Mouse (Mus musculus) left cerebral cortex, postnatal 25 days (tissue): ENCODE measurements around the gene Tle1. TPM values are rescaled to one million over a fixed set of nuclear protein-coding genes. Genes with fewer than 3 reads are reported as not detected.

Experiments
- DNase-seq, 2 experiments: peaks; one replicate each; pipeline ENCODE4 v3.0.0; 2022; ENCODE audit warnings: low spot score in 2 of 2, mixed read lengths in 1 of 2
- intact Hi-C: fragments of 180-260 bp; cut with DNase I; formaldehyde crosslinking; loops from one replicate; pipeline ENCODE4 v1.15.1; 2025
- total RNA-seq, 2 experiments: library from RNA; stranded (reverse); gene quantifications; 2 replicates each; pipeline ENCODE4 v1.2.3; 2021

Gene Tle1
- 10 to 100 TPM; 38.6 to 53.1 TPM for total RNA-seq

- intact Hi-C loops: loop anchor here (2.0 to 5.0 kb wide), 4 partner anchors 184 to 842 kb away; no protein-coding TSS in a partner anchor
- DNase-seq: peak; percentile 100
These were observed at the start of gene Tle1 for GRCm38 (mm10) chr4:72200559-72201409. Gene Tle1 (minus strand): TSS chr4:72200919.

- peak in 1 of 2 experiments; percentile 2 for DNase-seq
- intact Hi-C loops: no loop called here
These were observed 33.0 kb upstream of the Tle1 start for GRCm38 (mm10) chr4:72233584-72234219.

- intact Hi-C loops: no loop called here
- DNase-seq: no peak
These were observed 31.5 kb upstream of the Tle1 start for GRCm38 (mm10) chr4:72232206-72232605.

GRCm38 (mm10) chr4:72230832-72231231, 30.1 kb upstream of the Tle1 start:
- DNase-seq: no peak
- intact Hi-C loops: no loop called here

GRCm38 (mm10) chr4:72221629-72222028, 20.9 kb upstream of the Tle1 start:
- DNase-seq: peak in 1 of 2 experiments; percentile 21
- intact Hi-C loops: no loop called here

- intact Hi-C loops: loop anchor here (5.0 kb wide), 1 partner anchor 838 kb away; no protein-coding TSS in a partner anchor
- no peak for DNase-seq
These were observed 3.8 kb upstream of the Tle1 start for GRCm38 (mm10) chr4:72204420-72205045.

GRCm38 (mm10) chr4:72201521-72201991, 837 bp upstream of the Tle1 start:
- DNase-seq: peak in 1 of 2 experiments; percentile 48
- intact Hi-C loops: loop anchor here (2.0 to 5.0 kb wide), 4 partner anchors 183 to 841 kb away; no protein-coding TSS in a partner anchor

- intact Hi-C loops: loop anchor here (2.0 to 10.0 kb wide), 8 partner anchors 185 to 1598 kb away; no protein-coding TSS in a partner anchor
- peak; percentile 51 to 65 for DNase-seq
These were observed 854 bp downstream of the Tle1 start for GRCm38 (mm10) chr4:72199571-72200558.

GRCm38 (mm10) chr4:72198877-72199411, 1.8 kb downstream of the Tle1 start:
- intact Hi-C loops: loop anchor here (5.0 to 10.0 kb wide), 4 partner anchors 247 to 1597 kb away; no protein-coding TSS in a partner anchor
- peak; percentile 83 to 90 for DNase-seq

- intact Hi-C loops: loop anchor here (5.0 to 10.0 kb wide), 4 partner anchors 246 to 1596 kb away; no protein-coding TSS in a partner anchor
- DNase-seq: peak in 1 of 2 experiments; percentile 42
These were observed 2.7 kb downstream of the Tle1 start for GRCm38 (mm10) chr4:72197888-72198605.

GRCm38 (mm10) chr4:72195116-72195835, 5.4 kb downstream of the Tle1 start:
- intact Hi-C loops: loop anchor here (5.0 to 10.0 kb wide), 4 partner anchors 243 to 1593 kb away; no protein-coding TSS in a partner anchor
- DNase-seq: no peak

- no peak for DNase-seq
- intact Hi-C loops: loop anchor here (10.0 kb wide), 1 partner anchor 748 kb away; no protein-coding TSS in a partner anchor
These were observed 7.4 kb downstream of the Tle1 start for GRCm38 (mm10) chr4:72193276-72193675.

GRCm38 (mm10) chr4:72184476-72184875, 16.2 kb downstream of the Tle1 start:
- intact Hi-C loops: no loop called here
- no peak for DNase-seq

- DNase-seq: no peak
- intact Hi-C loops: no loop called here
These were observed 18.3 kb downstream of the Tle1 start for GRCm38 (mm10) chr4:72182343-72182988.

GRCm38 (mm10) chr4:72175943-72176342, 24.8 kb downstream of the Tle1 start:
- intact Hi-C loops: no loop called here
- no peak for DNase-seq

- intact Hi-C loops: no loop called here
These were observed 32.5 kb downstream of the Tle1 start for GRCm38 (mm10) chr4:72168267-72168666.

More at GRCm38 (mm10) chr4:72168267-72168666, 32.5 kb downstream of the Tle1 start:
- DNase-seq: no peak
